Mouse (Mus musculus) testis, adult 2 months (tissue): ENCODE data around the gene Tas2r143.

Experiments used
- CTCF ChIP-seq: fragments of 200-500 bp; IDR thresholded peaks from 2 replicates; pipeline ENCODE4 v1.5.1; 2012; ENCODE audit warnings: low read depth, mild to moderate bottlenecking, inconsistent platforms, low read length, moderate library complexity; ENCODE audit not compliant: control insufficient read depth, insufficient read depth, insufficient replicate concordance
- POLR2A ChIP-seq: fragments of 200-500 bp; IDR thresholded peaks from 2 replicates; pipeline ENCODE4 v1.6.1; 2012; ENCODE audit warnings: low read depth, mild to moderate bottlenecking, inconsistent platforms, low read length, moderate library complexity; ENCODE audit not compliant: control insufficient read depth

- TF ChIP-seq CTCF, result no peak
- no peak for TF ChIP-seq POLR2A
Observed at GRCm38 (mm10) chr6:42421439-42421838, 21.4 kb downstream of the Tas2r143 start.
